Mouse (Mus musculus) CH12.LX (cell line): ENCODE measurements around the gene Plekhg3. TPM values are rescaled to one million over a fixed set of nuclear protein-coding genes. Genes with fewer than 3 reads are reported as not detected.

Experiments used
- DNase-seq: peaks from one replicate; pipeline ENCODE4 v3.0.0-alpha.2; 2013; ENCODE audit errors: extremely low read depth
- H3K27ac ChIP-seq: 2 replicates; pipeline ENCODE4 v1.5.1; 2012; ENCODE audit warnings: low read depth, mild to moderate bottlenecking, control low read depth, moderate library complexity; ENCODE audit not compliant: insufficient read depth
- H3K27me3 ChIP-seq: replicated peaks from 2 replicates; pipeline ENCODE3; 2012; ENCODE audit warnings: inconsistent platforms
- H3K36me3 ChIP-seq, 2 experiments: replicated peaks in 1 of 2; 2 replicates each; pipeline versions ENCODE3 to v1.6.1; 2012; ENCODE audit warnings: inconsistent platforms in 1 of 2, low read length in 1 of 2, mild to moderate bottlenecking in 1 of 2, mixed read lengths in 1 of 2, moderate library complexity in 1 of 2; ENCODE audit not compliant: control insufficient read depth in 1 of 2, insufficient read depth in 1 of 2
- H3K4me1 ChIP-seq, 2 experiments: 2 replicates each; pipeline ENCODE4 v1.6.1; 2012; ENCODE audit warnings: inconsistent platforms in 1 of 2, moderate library complexity in 1 of 2; ENCODE audit not compliant: insufficient read depth in 2 of 2, control insufficient read depth in 1 of 2
- H3K4me2 ChIP-seq: 2 replicates; pipeline ENCODE4 v1.6.1; 2012; ENCODE audit warnings: low read depth, mild to moderate bottlenecking, control low read depth; ENCODE audit not compliant: poor library complexity, insufficient read depth, severe bottlenecking
- H3K4me3 ChIP-seq, 3 experiments: fragments of 150-350 bp in 1 of 3; sonication (generic) in 1 of 3; replicated peaks in 1 of 3; 2 replicates each; pipeline versions ENCODE3 to v1.5.1; 2011 to 2012; ENCODE audit warnings: low read depth in 2 of 3, low read length in 2 of 3, mild to moderate bottlenecking in 2 of 3, moderate library complexity in 2 of 3, control low read depth in 1 of 3, improper control_type of control experiment in 1 of 3, inconsistent platforms in 1 of 3, mixed read lengths in 1 of 3; ENCODE audit not compliant: poor library complexity in 1 of 3
- H3K79me2 ChIP-seq: replicated peaks from 2 replicates; pipeline ENCODE4 v1.6.1; 2012; ENCODE audit warnings: mild to moderate bottlenecking, moderate library complexity; ENCODE audit not compliant: control insufficient read depth, poor library complexity, insufficient read depth, severe bottlenecking; ENCODE audit errors: extremely low read depth
- H3K9ac ChIP-seq: 2 replicates; pipeline ENCODE4 v1.6.1; 2012; ENCODE audit warnings: low read depth, mild to moderate bottlenecking, control low read depth, moderate library complexity; ENCODE audit not compliant: insufficient read depth
- H3K9me3 ChIP-seq: replicated peaks from 2 replicates; pipeline ENCODE3; 2012; ENCODE audit warnings: low read length, inconsistent platforms, mixed read lengths
- BHLHE40 ChIP-seq: IDR thresholded peaks from 2 replicates; pipeline ENCODE4 v1.6.1; 2011; ENCODE audit warnings: mild to moderate bottlenecking, low read depth, low read length, improper control_type of control experiment
- CHD1 ChIP-seq: IDR thresholded peaks from 2 replicates; pipeline ENCODE4 v1.6.1; 2012; ENCODE audit warnings: low read depth, low read length, improper control_type of control experiment, inconsistent platforms
- CTCF ChIP-seq, 2 experiments: IDR thresholded peaks in 1 of 2; conservative IDR thresholded peaks in 1 of 2; 2 replicates each; pipeline ENCODE4 v1.5.1; 2011 to 2012; ENCODE audit warnings: low read depth in 2 of 2, low read length in 2 of 2, improper control_type of control experiment in 1 of 2, inconsistent platforms in 1 of 2, mild to moderate bottlenecking in 1 of 2, moderate library complexity in 1 of 2
- EP300 ChIP-seq: IDR thresholded peaks from 2 replicates; pipeline ENCODE4 v1.6.1; 2011; ENCODE audit warnings: low read length, improper control_type of control experiment
- ETS1 ChIP-seq: conservative IDR thresholded peaks from 2 replicates; pipeline ENCODE4 v1.6.1; 2012; ENCODE audit warnings: low read depth, mild to moderate bottlenecking, inconsistent platforms, low read length, improper control_type of control experiment, moderate library complexity
- GABPA ChIP-seq: IDR thresholded peaks from 2 replicates; pipeline ENCODE4 v1.6.1; 2012; ENCODE audit warnings: low read depth, low read length, improper control_type of control experiment, inconsistent platforms; ENCODE audit not compliant: insufficient replicate concordance
- HCFC1 ChIP-seq: IDR thresholded peaks from 2 replicates; pipeline ENCODE4 v1.6.1; 2012; ENCODE audit warnings: low read depth, mild to moderate bottlenecking, inconsistent platforms, low read length, improper control_type of control experiment
- MAFK ChIP-seq: IDR thresholded peaks from 2 replicates; pipeline ENCODE4 v1.6.1; 2011; ENCODE audit warnings: low read length, improper control_type of control experiment; ENCODE audit not compliant: insufficient replicate concordance
- MEF2A ChIP-seq: IDR thresholded peaks from 2 replicates; pipeline ENCODE4 v1.6.1; 2014; ENCODE audit warnings: low read depth, mild to moderate bottlenecking, inconsistent platforms, low read length, improper control_type of control experiment, borderline replicate concordance
- POLR2AphosphoS2 ChIP-seq: IDR thresholded peaks from 2 replicates; pipeline ENCODE4 v1.6.1; 2011; ENCODE audit warnings: low read depth, low read length, improper control_type of control experiment
- TBP ChIP-seq: conservative IDR thresholded peaks from 2 replicates; pipeline ENCODE4 v1.6.1; 2011; ENCODE audit warnings: low read depth, low read length, improper control_type of control experiment
- UBTF ChIP-seq: IDR thresholded peaks from 2 replicates; pipeline ENCODE4 v1.6.1; 2012; ENCODE audit warnings: low read depth, mild to moderate bottlenecking, inconsistent platforms, low read length, improper control_type of control experiment, moderate library complexity
- USF2 ChIP-seq: conservative IDR thresholded peaks from 2 replicates; pipeline ENCODE4 v1.6.1; 2011; ENCODE audit warnings: low read depth, low read length, improper control_type of control experiment
- ZNF384 ChIP-seq: IDR thresholded peaks from 2 replicates; pipeline ENCODE4 v1.6.1; 2012; ENCODE audit warnings: low read depth, low read length, improper control_type of control experiment, inconsistent platforms
- dilution Hi-C: fragments of 300-500 bp; cut with MboI; formaldehyde crosslinking; loops from 2 replicates; pipeline ENCODE4 v1.14.3; 2020; ENCODE audit warnings: low sequenced_read_pairs; ENCODE audit not compliant: extremely low pct_unique_long_range_greater_than_20kb, extremely low pct_ligation_motif_present
- in situ Hi-C: fragments of 300-500 bp; cut with MboI; formaldehyde crosslinking; loops from 3 replicates; pipeline ENCODE4 v1.14.3; 2019; ENCODE audit warnings: low sequenced_read_pairs, low pct_ligation_motif_present, low pct_unique_long_range_greater_than_20kb, mixed read lengths
- polyA plus RNA-seq: library from polyadenylated mRNA; unstranded; fragments of >175 nt; gene quantifications from 2 replicates; pipeline ENCODE4 v1.2.1, GENCODE M21; 2012; ENCODE audit warnings: low read depth; ENCODE audit not compliant: insufficient read length
- total RNA-seq, 2 experiments: library from RNA; depleted of rRNA; stranded (reverse); fragments of 300-350 nt in 1 of 2; fragments of >200 nt in 1 of 2; gene quantifications; 2 replicates each; pipeline ENCODE4 v1.2.3; 2012 to 2014

The Plekhg3 gene
- total RNA-seq (2012; rRNA removed): 4.1 and 6.1 TPM in 2 replicates
- 0.04 and 0.16 TPM in 2 replicates for total RNA-seq (2014; rRNA removed)
- polyA plus RNA-seq: 0.27 and 0.37 TPM in 2 replicates

DNA sequence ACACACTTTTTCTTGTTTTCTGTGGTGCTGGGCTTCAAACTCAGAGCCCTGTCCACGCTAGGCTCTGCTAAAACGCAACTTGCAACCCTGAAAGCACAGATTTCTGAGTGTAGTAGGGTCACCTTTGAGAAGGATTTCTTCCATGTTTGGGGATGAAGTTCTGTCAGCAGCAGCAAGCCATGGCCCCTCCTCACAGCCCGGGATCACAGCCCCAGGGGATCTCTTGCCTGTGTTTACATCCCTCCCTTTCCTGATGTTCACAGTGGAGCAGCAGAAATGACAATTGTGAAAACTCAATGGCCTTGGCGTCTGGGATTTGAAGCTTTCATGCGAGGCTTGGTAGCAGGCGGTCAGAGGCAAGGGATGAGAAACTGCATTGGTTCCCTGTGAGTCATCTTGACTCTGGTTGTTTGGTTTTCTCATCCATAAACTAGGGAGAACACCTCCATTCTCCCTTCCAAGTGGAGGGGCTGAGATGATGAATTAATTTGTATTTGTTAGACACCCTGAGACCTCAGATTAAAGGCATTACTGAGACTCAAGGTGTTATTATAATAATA is at the start of gene Plekhg3:
Plekhg3 (plus strand) TSS at position 312 of the 560 bp plus-strand sequence.
- Histone ChIP-seq H3K4me1 (peaks cover 18 to 48% of the 10 kb centered on the region in 2 experiments), H3K27me3 (peaks cover 62% of the 10 kb centered on the region), H3K4me3 (no peak within 1 kb of the TSS)

GRCm38 (mm10) chr12:76482446-76482845 is 48.2 kb upstream of the Plekhg3 start:
- H3K9ac ChIP-seq: no peak overlapping the region

More for the DNA sequence above, at the start of gene Plekhg3:
- in situ Hi-C loops: no loop called here
- dilution Hi-C loops: no loop called here
- Histone ChIP-seq H3K9ac (no peak within 1 kb of the TSS), H3K9me3 (no peaks in the 10 kb centered on the region), H3K36me3 (no peaks in the 10 kb centered on the region), H3K79me2 (no peaks in the 10 kb centered on the region), H3K27ac (no peak within 1 kb of the TSS), H3K4me2 (no peak within 1 kb of the TSS)
- no peak for TF ChIP-seq GABPA
- TF ChIP-seq ETS1: no peak
- TF ChIP-seq MEF2A: no peak
- TF ChIP-seq ZNF384: no peak
- no peak for TF ChIP-seq POLR2AphosphoS2
- TF ChIP-seq CTCF (conservative IDR thresholded peaks at IDR 0.05 in 1 of 2, IDR thresholded peaks at IDR 0.05 in 1 of 2; ENCODE audit: low read depth in 2 of 2, low read length in 2 of 2): no peak
- TF ChIP-seq TBP: no peak
- TF ChIP-seq MAFK: no peak
- no peak for TF ChIP-seq HCFC1
- TF ChIP-seq EP300: no peak
- TF ChIP-seq CHD1: no peak
- no peak for TF ChIP-seq UBTF
- no peak for TF ChIP-seq BHLHE40
- DNase-seq: no peak

More at GRCm38 (mm10) chr12:76482446-76482845, 48.2 kb upstream of the Plekhg3 start:
- no peak overlapping the region for H3K4me3 ChIP-seq
- H3K9me3 ChIP-seq: peaks cover 2% of the 10 kb centered on the region
- DNase-seq: no peak
- dilution Hi-C loops: no loop called here
- peaks cover 0 to 2% of the 10 kb centered on the region in 2 experiments for H3K36me3 ChIP-seq
- TF ChIP-seq USF2 (no peak), POLR2AphosphoS2 (no peak)
- TF ChIP-seq, all 38 proteins: peak for 0
- Histone ChIP-seq H3K4me2 (no peak overlapping the region), H3K27me3 (no peaks in the 10 kb centered on the region), H3K27ac (no peak overlapping the region), H3K79me2 (no peaks in the 10 kb centered on the region), H3K4me1 (peaks cover 9 to 11% of the 10 kb centered on the region in 2 experiments)
- in situ Hi-C loops: loop anchor here (25.0 kb wide), 1 partner anchor 230 kb away; the partner anchor contains the start of gene Sptb
